Mouse (Mus musculus): Measurements from ENCODE around the gene Rgl3.

- no peak for TF ChIP-seq ELF1 (IDR thresholded peaks at IDR 0.05; ENCODE audit: low read depth, low read length)
- TF ChIP-seq POLR2A (IDR thresholded peaks at IDR 0.05; ENCODE audit: low read depth, low read length), result no peak
- TF ChIP-seq POLR2AphosphoS2 (IDR thresholded peaks at IDR 0.05; ENCODE audit: low read depth, low read length), result no peak
- TF ChIP-seq MAFK (IDR thresholded peaks at IDR 0.05; ENCODE audit: insufficient replicate concordance, low read length), result no peak
- TF ChIP-seq HCFC1 (IDR thresholded peaks at IDR 0.05; ENCODE audit: low read depth, low read length), result no peak
- TF ChIP-seq USF1 (IDR thresholded peaks at IDR 0.05; ENCODE audit: low read depth, low read length), result no peak
- no peak for TF ChIP-seq MYC (IDR thresholded peaks at IDR 0.05; ENCODE audit: low read depth, low read length)
- TF ChIP-seq TCF12 (IDR thresholded peaks at IDR 0.05; ENCODE audit: low read depth, low read length), result no peak
- TF ChIP-seq CTCF (conservative IDR thresholded peaks at IDR 0.05 in 1 of 2, IDR thresholded peaks at IDR 0.05 in 1 of 2; ENCODE audit: low read depth in 2 of 2, low read length in 2 of 2), result no peak
These were observed 27.0 kb upstream of the Rgl3 start for GRCm38 (mm10) chr9:22016245-22016644.
